Mouse (Mus musculus): ENCODE measurements at regions not wholly inside any gene's neighbourhood (a gene's known extent, or its start where the extent isn't known, plus 50 kb on each side); places are given as distances from the start of the nearest gene placed in this dataset.

- Histone ChIP-seq H3K4me1 (replicated peaks; ENCODE audit: low read depth, low read length) (no peaks in the 10 kb centered on the region), H3K9me3 (ENCODE audit: low read length) (no peaks in the 10 kb centered on the region), H3K27me3 (ENCODE audit: insufficient read depth, low read length) (no peaks in the 10 kb centered on the region), H3K4me3 (replicated peaks; ENCODE audit: low read length) (no peak overlapping the region), H3K36me3 (ENCODE audit: insufficient read depth, low read length) (no peaks in the 10 kb centered on the region)
- TF ChIP-seq CTCF (conservative IDR thresholded peaks at IDR 0.05; ENCODE audit: low read length) (no peak), NANOG (IDR thresholded peaks at IDR 0.05; ENCODE audit: borderline replicate concordance, low read length) (no peak), POU5F1 (IDR thresholded peaks at IDR 0.05; ENCODE audit: borderline replicate concordance, low read length) (no peak)
These were observed 66.5 kb upstream of the Gls start for GRCm38 (mm10) chr1:52299559-52299958.

- no peak for TF ChIP-seq CTCF (conservative IDR thresholded peaks at IDR 0.05; ENCODE audit: low read length)
- no peak for TF ChIP-seq POU5F1 (IDR thresholded peaks at IDR 0.05; ENCODE audit: borderline replicate concordance, low read length)
- TF ChIP-seq NANOG (IDR thresholded peaks at IDR 0.05; ENCODE audit: borderline replicate concordance, low read length): no peak
- H3K36me3 ChIP-seq (ENCODE audit: insufficient read depth, low read length): no peaks in the 10 kb centered on the region
- H3K27me3 ChIP-seq (ENCODE audit: insufficient read depth, low read length): no peaks in the 10 kb centered on the region
- H3K9me3 ChIP-seq (ENCODE audit: low read length): no peaks in the 10 kb centered on the region
- H3K4me1 ChIP-seq (replicated peaks; ENCODE audit: low read depth, low read length): no peaks in the 10 kb centered on the region
- no peak overlapping the region for H3K4me3 ChIP-seq (replicated peaks; ENCODE audit: low read length)
These were observed 65.3 kb upstream of the Gls start for GRCm38 (mm10) chr1:52298336-52298735.

- H3K4me1 ChIP-seq (replicated peaks; ENCODE audit: low read depth, low read length): no peaks in the 10 kb centered on the region
- H3K9me3 ChIP-seq (ENCODE audit: low read length): no peaks in the 10 kb centered on the region
- H3K27me3 ChIP-seq (ENCODE audit: insufficient read depth, low read length): no peaks in the 10 kb centered on the region
- H3K36me3 ChIP-seq (ENCODE audit: insufficient read depth, low read length): no peaks in the 10 kb centered on the region
- H3K4me3 ChIP-seq (replicated peaks; ENCODE audit: low read length): no peak overlapping the region
- TF ChIP-seq POU5F1 (IDR thresholded peaks at IDR 0.05; ENCODE audit: borderline replicate concordance, low read length): no peak
- TF ChIP-seq CTCF (conservative IDR thresholded peaks at IDR 0.05; ENCODE audit: low read length): no peak
These were observed 63.1 kb upstream of the Gls start for GRCm38 (mm10) chr1:52296178-52296577.

- Histone ChIP-seq H3K36me3 (ENCODE audit: insufficient read depth, low read length) (no peaks in the 10 kb centered on the region), H3K27me3 (ENCODE audit: insufficient read depth, low read length) (no peaks in the 10 kb centered on the region), H3K9me3 (ENCODE audit: low read length) (no peaks in the 10 kb centered on the region), H3K4me1 (replicated peaks; ENCODE audit: low read depth, low read length) (no peaks in the 10 kb centered on the region), H3K4me3 (replicated peaks; ENCODE audit: low read length) (no peak overlapping the region)
- TF ChIP-seq NANOG (IDR thresholded peaks at IDR 0.05; ENCODE audit: borderline replicate concordance, low read length): no peak
These were observed 61.5 kb upstream of the Gls start for GRCm38 (mm10) chr1:52294521-52294920.

- H3K4me1 ChIP-seq (replicated peaks; ENCODE audit: low read depth, low read length): no peaks in the 10 kb centered on the region
- TF ChIP-seq CTCF (conservative IDR thresholded peaks at IDR 0.05; ENCODE audit: low read length) (no peak), POU5F1 (IDR thresholded peaks at IDR 0.05; ENCODE audit: borderline replicate concordance, low read length) (no peak), NANOG (IDR thresholded peaks at IDR 0.05; ENCODE audit: borderline replicate concordance, low read length) (no peak)
- no peaks in the 10 kb centered on the region for H3K9me3 ChIP-seq (ENCODE audit: low read length)
- no peaks in the 10 kb centered on the region for H3K36me3 ChIP-seq (ENCODE audit: insufficient read depth, low read length)
- no peaks in the 10 kb centered on the region for H3K27me3 ChIP-seq (ENCODE audit: insufficient read depth, low read length)
- no peak overlapping the region for H3K4me3 ChIP-seq (replicated peaks; ENCODE audit: low read length)
These were observed 60.5 kb upstream of the Gls start for GRCm38 (mm10) chr1:52293393-52294099.

Data from E14TG2a.4 (cell line).